ENCODE assay signal across 8 mouse cellular contexts in the genomic region with DNA sequence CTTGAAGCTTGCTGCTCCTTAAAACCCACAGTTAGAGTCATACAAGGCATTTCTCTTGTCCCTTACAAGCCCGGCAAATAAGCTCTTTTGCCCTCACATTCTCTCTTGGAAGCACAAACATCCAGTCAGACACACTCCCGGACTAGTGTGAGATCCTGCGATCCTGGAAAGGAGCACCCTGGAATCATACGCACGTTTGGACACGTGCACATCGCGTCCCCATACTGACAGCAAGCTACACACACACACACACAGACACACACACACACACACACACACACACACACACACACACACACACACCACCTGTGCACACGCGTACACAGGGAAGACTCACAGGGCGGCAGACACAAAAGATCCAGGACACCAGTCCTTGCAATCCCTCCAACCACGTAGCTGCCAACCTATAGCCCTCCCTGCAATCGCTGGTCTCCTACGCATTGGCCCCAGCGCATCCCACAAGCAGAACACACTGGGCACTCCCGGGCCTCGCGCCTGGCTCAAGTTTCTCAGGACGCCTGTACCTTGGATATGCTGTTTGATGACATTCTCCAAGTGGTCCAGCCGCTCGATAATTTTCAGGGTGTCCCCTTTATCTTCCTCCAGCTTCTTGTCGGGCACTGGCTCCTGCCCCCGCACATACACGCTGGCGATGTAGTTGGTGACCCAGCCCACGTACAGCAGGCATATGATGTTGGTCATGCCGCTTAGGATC. TPM values are rescaled to one million over a fixed set of nuclear protein-coding genes. Genes with fewer than 3 reads are reported as not detected.
DNase-seq lines count a peak whose midpoint lies in the region; ATAC-seq and TF ChIP-seq lines count a peak whose summit lies in the region.

No protein-coding gene starts in this region.

- H3K27ac ChIP-seq in left cerebral cortex, adult 2 months: peak overlapping the region; percentile 87
- no peak overlapping the region for H3K27ac ChIP-seq in cerebellum, adult 2 months (ENCODE audit: insufficient read depth, low read length)
- no peak overlapping the region for H3K27ac ChIP-seq in liver, embryonic 15.5 days (replicated peaks)

- peak overlapping the region; percentile 75 for H3K4me3 ChIP-seq in left cerebral cortex, adult 2 months
- H3K4me3 ChIP-seq in cerebellum, adult 2 months (replicated peaks; ENCODE audit: insufficient read depth, low read depth, low read length): peak overlapping the region; percentile 77
- peak overlapping the region; percentile 35 for H3K4me3 ChIP-seq in liver, embryonic 15.5 days (replicated peaks)

- no peaks in the 10 kb centered on the region for H3K36me3 ChIP-seq in liver, embryonic 15.5 days (replicated peaks)

- H3K9me3 ChIP-seq in liver, embryonic 15.5 days (replicated peaks): no peaks in the 10 kb centered on the region

- 7% methylated on average over 27 of the region's 27 CpGs for WGBS in cerebellum, adult 2 months
- 14% methylated on average over 27 of the region's 27 CpGs for WGBS in liver, embryonic 15.5 days (ENCODE audit: insufficient replicate concordance)

- H3K4me1 ChIP-seq in cerebellum, adult 2 months (ENCODE audit: control insufficient read depth, insufficient read depth, low read length): no peaks in the 10 kb centered on the region; the same call in none of the 2 replicates
- no peaks in the 10 kb centered on the region; the same call in 1 of the 2 replicates for H3K4me1 ChIP-seq in liver, embryonic 15.5 days (replicated peaks)

- TF ChIP-seq POLR2A in cerebellum, adult 2 months (IDR thresholded peaks at IDR 0.05; ENCODE audit: borderline replicate concordance, insufficient read depth, low read length): no peak

- no peak overlapping the region for H3K9ac ChIP-seq in liver, embryonic 15.5 days

- intact Hi-C loops in left cerebral cortex, adult 2 months (cut with DNase I): loop anchor here (5.0 kb wide), 4 partner anchors 57 to 532 kb away; no protein-coding TSS in a partner anchor

- 0 out of 2 replicates have a peak, but pooled peaks have one; percentile 0 for ATAC-seq in frontal cortex, adult (ENCODE audit: low TSS enrichment)
- ATAC-seq in liver, embryonic 15.5 days (ENCODE audit: insufficient read depth): no peak
- ATAC-seq in erythroblast, adult 5-6 weeks (replicated peaks; ENCODE audit: low FRiP score, poor library complexity, severe bottlenecking): no peak

- TF ChIP-seq CTCF in left cerebral cortex, adult 2 months (IDR thresholded peaks at IDR 0.05): no peak
- no peak for TF ChIP-seq CTCF in cerebellum, adult 2 months (IDR thresholded peaks at IDR 0.05; ENCODE audit: borderline replicate concordance, insufficient read depth, low read depth, low read length)

- DNase-seq in left cerebral cortex, adult 2 months (ENCODE audit: extremely low spot score in 1 of 2, low spot score in 2 of 2): peak; percentile 26 to 41
- DNase-seq in left cerebral cortex, adult 8-10 months (ENCODE audit: low spot score in 2 of 2): no peak
- DNase-seq in cerebellum, adult 2 months: peak; percentile 31 to 47
- DNase-seq in kidney, adult 18-20 months: peak; percentile 59
- peak; percentile 58 to 71 for DNase-seq in right cerebral cortex, postnatal 10 days (ENCODE audit: low spot score in 2 of 2)

- peak overlapping the region; percentile 61 for H3K4me2 ChIP-seq in liver, embryonic 15.5 days

- no peaks in the 10 kb centered on the region for H3K27me3 ChIP-seq in cerebellum, adult 2 months (ENCODE audit: control insufficient read depth, insufficient read depth, low read length)
- peaks cover 50% of the 10 kb centered on the region for H3K27me3 ChIP-seq in liver, embryonic 15.5 days

RNA-seq across cellular contexts. Expression of a gene that starts 0.8 kb away (rescaled TPM):
- total RNA-seq in left cerebral cortex, adult 2 months (2021): 10 to 100 TPM; 42.0 to 42.3 TPM
- total RNA-seq in left cerebral cortex, adult 8-10 months (2022): 10 to 100 TPM; 34.0 to 36.6 (median 35.9) TPM
- polyA plus RNA-seq in cerebellum, adult 2 months (2012; rRNA removed): 21.9 and 25.3 TPM in 2 replicates
- 1.5 and 2.1 TPM in 2 replicates for polyA plus RNA-seq in liver, embryonic 15.5 days (2015; fragmentation: Nextera tagmentation; extraction: Ambion mirVana)
- total RNA-seq in erythroblast, adult 5-6 weeks (2015; ENCODE audit: low replicate concordance): not detected in 2 replicates
- not detected in 2 replicates for total RNA-seq in erythroblast, adult 5-6 weeks (2017; ENCODE audit: low replicate concordance)

Comparison
In these comparisons a context has a peak if more than half of its experiments do, and no peak if none do; other contexts are left out.
1. DNase-seq: peak in left cerebral cortex, adult 2 months (2 of 2), cerebellum, adult 2 months (2 of 2), kidney, adult 18-20 months (single experiment) and right cerebral cortex, postnatal 10 days (2 of 2); none in left cerebral cortex, adult 8-10 months (0 of 2).
2. RNA of a gene that starts 0.8 kb away (total RNA-seq): 42.0 to 42.3 TPM in left cerebral cortex, adult 2 months and 34.0 to 36.6 TPM in left cerebral cortex, adult 8-10 months; not detected in erythroblast, adult 5-6 weeks; every median in the first group is over 10 times any median in the second.
3. Peak in every context shown above with its lines, with median percentiles within 50 percentile points of each other: H3K4me3 ChIP-seq.